Mouse (Mus musculus): Measurements from ENCODE around the gene Nt5c2.

DNA sequence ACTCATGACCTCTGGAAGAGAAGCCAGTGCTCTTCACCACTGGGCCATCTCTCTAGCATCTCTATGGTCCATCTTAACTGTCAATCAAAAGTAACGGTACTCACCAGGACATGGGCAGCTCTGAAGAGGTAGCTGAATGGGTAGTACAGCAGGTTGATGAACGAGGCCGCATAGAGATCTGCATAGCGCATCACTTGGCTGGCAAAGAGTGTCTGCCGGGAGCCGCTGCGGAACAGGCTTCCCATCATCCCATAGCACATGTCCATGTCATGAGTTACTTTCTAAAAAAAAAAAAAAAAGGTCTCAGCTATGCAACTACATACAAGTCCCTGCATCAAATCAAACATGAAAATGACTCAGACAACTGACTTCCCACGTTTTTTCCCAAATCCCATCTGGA lies 125.3 kb downstream of the Nt5c2 start:
- TF ChIP-seq FLI1 (IDR thresholded peaks at IDR 0.05; ENCODE audit: low read length) (no peak), GATA1 (IDR thresholded peaks at IDR 0.05; ENCODE audit: borderline replicate concordance, low read length) (no peak)
